Mouse (Mus musculus) embryonic facial prominence, embryonic 14.5 days (tissue): ENCODE measurements at regions not wholly inside any gene's neighbourhood (a gene's known extent, or its start where the extent isn't known, plus 50 kb on each side); places are given as distances from the start of the nearest gene placed in this dataset.
"Not testable (repeated sequence)": the region's sequence is repeated elsewhere in the genome, so short reads cannot be mapped to it uniquely, and the experiment has no call there.

Source experiments
- ATAC-seq: fragments of 200-750 bp; cut with Nextera tagmentation; 2 replicates; pipeline ENCODE4 v1.8.0; 2017; ENCODE audit warnings: low read depth, moderate number of reproducible peaks, moderate TSS enrichment
- DNase-seq: peaks from one replicate; pipeline ENCODE4 v3.0.0-alpha.2; 2015; ENCODE audit warnings: low spot score
- H3K27ac ChIP-seq: fragments of 300-500 bp; sonication (generic); replicated peaks from 2 replicates; pipeline ENCODE4 v1.5.1; 2014; ENCODE audit warnings: low read depth, mild to moderate bottlenecking, low read length, moderate library complexity
- H3K27me3 ChIP-seq: fragments of 300-500 bp; sonication (generic); replicated peaks from 2 replicates; pipeline ENCODE4 v1.6.1; 2014; ENCODE audit warnings: low read length; ENCODE audit not compliant: control insufficient read depth, insufficient read depth
- H3K36me3 ChIP-seq: fragments of 300-500 bp; sonication (generic); 2 replicates; pipeline ENCODE4 v1.6.1; 2014; ENCODE audit warnings: low read length, mixed read lengths; ENCODE audit not compliant: control insufficient read depth, insufficient read depth
- H3K4me1 ChIP-seq: fragments of 300-500 bp; sonication (generic); 2 replicates; pipeline ENCODE4 v1.6.1; 2014; ENCODE audit warnings: antibody characterized with exemption, low read length; ENCODE audit not compliant: control insufficient read depth, insufficient read depth
- H3K4me2 ChIP-seq: fragments of 300-500 bp; sonication (generic); 2 replicates; pipeline ENCODE4 v1.6.1; 2014; ENCODE audit warnings: low read depth, mild to moderate bottlenecking, low read length, moderate library complexity, mixed read lengths
- H3K4me3 ChIP-seq: fragments of 300-500 bp; sonication (generic); 2 replicates; pipeline ENCODE4 v1.5.1; 2014; ENCODE audit warnings: low read depth, mild to moderate bottlenecking, low read length
- H3K9ac ChIP-seq: fragments of 300-500 bp; sonication (generic); 2 replicates; pipeline ENCODE4 v1.6.1; 2014; ENCODE audit warnings: low read depth, mild to moderate bottlenecking, low read length, moderate library complexity, mixed read lengths
- H3K9me3 ChIP-seq: fragments of 300-500 bp; sonication (generic); 2 replicates; pipeline ENCODE4 v1.6.1; 2016; ENCODE audit warnings: low read length; ENCODE audit not compliant: control insufficient read depth
- WGBS: fragments of 180-500 bp; shearing (Covaris S2); extraction: QIAGEN DNeasy Blood & Tissue Kit; methylation state at CpG from one replicate; pipeline ENCODE4 v1.1.7; 2014; 5-methylcytosine and 5-hydroxymethylcytosine counted together

- not testable (repeated sequence) for H3K4me3 ChIP-seq, H3K9me3 ChIP-seq, H3K27me3 ChIP-seq, H3K4me2 ChIP-seq, H3K4me1 ChIP-seq, H3K36me3 ChIP-seq, DNase-seq, H3K9ac ChIP-seq, H3K27ac ChIP-seq, ATAC-seq
- 88% methylated on average over 5 of the region's 6 CpGs for WGBS
These were observed 753.1 kb downstream of the Gm10330 start for GRCm38 (mm10) chr12:23026976-23027375.

- ATAC-seq, H3K27me3 ChIP-seq, H3K27ac ChIP-seq, H3K4me2 ChIP-seq, H3K4me3 ChIP-seq, H3K4me1 ChIP-seq, H3K9me3 ChIP-seq, H3K9ac ChIP-seq, H3K36me3 ChIP-seq, DNase-seq: not testable (repeated sequence)
- WGBS: 84% methylated on average over 6 of the region's 8 CpGs
These were observed 756.5 kb downstream of the Gm10330 start for GRCm38 (mm10) chr12:23023556-23023955.

- peak overlapping the region; percentile 59 for H3K9ac ChIP-seq
- H3K9me3 ChIP-seq, ATAC-seq, H3K4me1 ChIP-seq, H3K27ac ChIP-seq, H3K36me3 ChIP-seq, H3K27me3 ChIP-seq: not testable (repeated sequence)
- DNase-seq: peak; percentile 35
- 0% methylated on average over 10 of the region's 37 CpGs for WGBS
- H3K4me3 ChIP-seq: peak overlapping the region; percentile 41
- H3K4me2 ChIP-seq: peak overlapping the region; percentile 41
These were observed 769.9 kb downstream of the Gm10330 start for GRCm38 (mm10) chr12:23010199-23010598.

- peak; percentile 0 for DNase-seq
- H3K36me3 ChIP-seq, H3K27ac ChIP-seq, ATAC-seq, H3K4me1 ChIP-seq, H3K9me3 ChIP-seq, H3K27me3 ChIP-seq: not testable (repeated sequence)
- 0% methylated on average over 4 of the region's 48 CpGs for WGBS
- Histone ChIP-seq H3K9ac (peak overlapping the region; percentile 59), H3K4me2 (peak overlapping the region; percentile 32; the same call in 1 of the 2 replicates), H3K4me3 (peak overlapping the region; percentile 41)
These were observed 770.4 kb downstream of the Gm10330 start for GRCm38 (mm10) chr12:23009662-23010061.
